Mouse (Mus musculus) right cerebral cortex, postnatal 10 days (tissue): ENCODE data around the gene T.
"Not testable (repeated sequence)": the region's sequence is repeated elsewhere in the genome, so short reads cannot be mapped to it uniquely, and the experiment has no call there.

Source experiments
- DNase-seq, 2 experiments: peaks; one replicate each; pipeline ENCODE4 v3.0.0; 2021; ENCODE audit warnings: low spot score in 2 of 2

Gene T

GRCm38 (mm10) chr17:8433978-8434960, at the start of gene T:
Gene T (plus strand): TSS chr17:8434423.
- no peak for DNase-seq

- no peak for DNase-seq
These were observed 48.8 kb upstream of the T start for GRCm38 (mm10) chr17:8385441-8385840.

GRCm38 (mm10) chr17:8388463-8388862, 45.8 kb upstream of the T start:
- peak; percentile 44 to 74 for DNase-seq

GRCm38 (mm10) chr17:8388990-8389789, 45.0 kb upstream of the T start:
- no peak for DNase-seq

GRCm38 (mm10) chr17:8389790-8390095, 44.5 kb upstream of the T start:
- DNase-seq: no peak

GRCm38 (mm10) chr17:8390487-8390886, 43.7 kb upstream of the T start:
- DNase-seq: no peak

GRCm38 (mm10) chr17:8396371-8396770, 37.9 kb upstream of the T start:
- no peak for DNase-seq

GRCm38 (mm10) chr17:8397946-8398345, 36.3 kb upstream of the T start:
- DNase-seq: no peak

GRCm38 (mm10) chr17:8403932-8404331, 30.3 kb upstream of the T start:
- not testable (repeated sequence) for DNase-seq

- no peak for DNase-seq
These were observed 27.9 kb upstream of the T start for GRCm38 (mm10) chr17:8406285-8406684.

- not testable (repeated sequence) for DNase-seq
These were observed 26.2 kb upstream of the T start for GRCm38 (mm10) chr17:8408002-8408401.

GRCm38 (mm10) chr17:8408589-8409295, 25.5 kb upstream of the T start:
- no peak for DNase-seq

GRCm38 (mm10) chr17:8410330-8410729, 23.9 kb upstream of the T start:
- DNase-seq: no peak

GRCm38 (mm10) chr17:8413656-8414055, 20.6 kb upstream of the T start:
- no peak for DNase-seq

- no peak for DNase-seq
These were observed 18.7 kb upstream of the T start for GRCm38 (mm10) chr17:8415533-8415932.

- no peak for DNase-seq
These were observed 17.4 kb upstream of the T start for GRCm38 (mm10) chr17:8416865-8417264.

GRCm38 (mm10) chr17:8420739-8421138, 13.5 kb upstream of the T start:
- no peak for DNase-seq

GRCm38 (mm10) chr17:8421517-8421916, 12.7 kb upstream of the T start:
- DNase-seq: no peak

- DNase-seq: peak; percentile 32 to 45
These were observed 10.9 kb upstream of the T start for GRCm38 (mm10) chr17:8423283-8423682.

GRCm38 (mm10) chr17:8429436-8429835, 4.8 kb upstream of the T start:
- DNase-seq: no peak

- no peak for DNase-seq
These were observed 4.3 kb upstream of the T start for GRCm38 (mm10) chr17:8429896-8430295.

GRCm38 (mm10) chr17:8432179-8432800, 1.9 kb upstream of the T start:
- no peak for DNase-seq
